Mouse (Mus musculus) MEL (cell line): ENCODE data around the gene Lyz1.

Source experiments
- CHD2 ChIP-seq: IDR thresholded peaks from 2 replicates; pipeline ENCODE4 v1.6.1; 2011; ENCODE audit warnings: low read length, improper control_type of control experiment
- CTCF ChIP-seq, 3 experiments: IDR thresholded peaks in 2 of 3; conservative IDR thresholded peaks in 1 of 3; 2 replicates each; pipeline ENCODE4 v1.5.1; 2011 to 2012; ENCODE audit warnings: low read length in 3 of 3, low read depth in 2 of 3, mild to moderate bottlenecking in 2 of 3, improper control_type of control experiment in 1 of 3, inconsistent platforms in 1 of 3, mixed read lengths in 1 of 3, moderate library complexity in 1 of 3; ENCODE audit not compliant: control insufficient read depth in 1 of 3, insufficient read depth in 1 of 3, poor library complexity in 1 of 3, severe bottlenecking in 1 of 3
- MAFK ChIP-seq: IDR thresholded peaks from 2 replicates; pipeline ENCODE4 v1.6.1; 2011; ENCODE audit warnings: low read depth, mild to moderate bottlenecking, low read length, improper control_type of control experiment, borderline replicate concordance
- MAZ ChIP-seq: IDR thresholded peaks from 2 replicates; pipeline ENCODE4 v1.6.1; 2012; ENCODE audit warnings: low read depth, mild to moderate bottlenecking, inconsistent platforms, low read length, improper control_type of control experiment
- MEF2A ChIP-seq: IDR thresholded peaks from 2 replicates; pipeline ENCODE4 v1.6.1; 2014; ENCODE audit warnings: low read depth, mild to moderate bottlenecking, inconsistent platforms, low read length, improper control_type of control experiment; ENCODE audit not compliant: poor library complexity, insufficient replicate concordance, severe bottlenecking; ENCODE audit errors: extremely low read depth
- NRF1 ChIP-seq: IDR thresholded peaks from 2 replicates; pipeline ENCODE4 v1.6.1; 2014; ENCODE audit warnings: low read depth, mild to moderate bottlenecking, inconsistent platforms, low read length, improper control_type of control experiment, moderate library complexity; ENCODE audit not compliant: poor library complexity, insufficient read depth, severe bottlenecking
- POLR2A ChIP-seq, 2 experiments: IDR thresholded peaks; 2 replicates each; pipeline ENCODE4 v1.6.1; 2011 to 2012; ENCODE audit warnings: low read length in 2 of 2, mild to moderate bottlenecking in 2 of 2, control low read depth in 1 of 2, improper control_type of control experiment in 1 of 2, low read depth in 1 of 2, moderate library complexity in 1 of 2; ENCODE audit not compliant: control insufficient read depth in 1 of 2, insufficient read depth in 1 of 2, poor library complexity in 1 of 2
- POLR2AphosphoS2 ChIP-seq: IDR thresholded peaks from 2 replicates; pipeline ENCODE4 v1.6.1; 2011; ENCODE audit warnings: low read length, improper control_type of control experiment
- SIN3A ChIP-seq: IDR thresholded peaks from 2 replicates; pipeline ENCODE4 v1.6.1; 2012; ENCODE audit warnings: low read length, improper control_type of control experiment, inconsistent platforms
- TCF12 ChIP-seq: IDR thresholded peaks from 2 replicates; pipeline ENCODE4 v1.6.1; 2014; ENCODE audit warnings: low read depth, mild to moderate bottlenecking, inconsistent platforms, low read length, improper control_type of control experiment, moderate library complexity
- UBTF ChIP-seq: IDR thresholded peaks from 2 replicates; pipeline ENCODE4 v1.6.1; 2012; ENCODE audit warnings: low read depth, mild to moderate bottlenecking, inconsistent platforms, low read length, improper control_type of control experiment, moderate library complexity, borderline replicate concordance; ENCODE audit not compliant: insufficient read depth
- ZKSCAN1 ChIP-seq: IDR thresholded peaks from 2 replicates; pipeline ENCODE4 v1.6.1; 2012; ENCODE audit warnings: low read depth, mild to moderate bottlenecking, inconsistent platforms, low read length, improper control_type of control experiment, moderate library complexity

DNA sequence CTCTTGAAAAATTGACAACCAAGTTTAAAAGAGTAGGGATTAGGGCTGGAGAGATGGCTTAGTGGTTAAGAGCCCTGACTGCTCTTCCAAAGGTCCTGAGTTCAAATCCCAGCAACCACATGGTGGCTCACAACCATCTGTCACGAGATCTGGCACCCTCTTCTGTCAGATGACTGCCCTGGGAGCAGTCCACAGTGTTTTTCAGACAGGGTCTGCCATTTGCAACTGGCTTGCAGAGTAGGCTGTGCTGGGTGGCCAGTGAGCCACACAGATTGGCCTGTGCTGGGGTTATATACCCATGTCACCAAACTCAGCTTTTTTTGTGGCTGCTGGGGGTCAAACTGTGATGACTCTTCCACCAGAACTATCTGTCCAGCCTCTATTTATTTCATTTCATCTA, 12.7 kb downstream of the Lyz1 start:
- no peak for TF ChIP-seq CTCF (IDR thresholded peaks at IDR 0.05 in 2 of 3, conservative IDR thresholded peaks at IDR 0.05 in 1 of 3; ENCODE audit: control insufficient read depth in 1 of 3, insufficient read depth in 1 of 3, low read depth in 2 of 3, low read length in 3 of 3, poor library complexity in 1 of 3, severe bottlenecking in 1 of 3)
- no peak for TF ChIP-seq MAZ
- TF ChIP-seq SIN3A: no peak
- no peak for TF ChIP-seq UBTF
- no peak for TF ChIP-seq MEF2A
- TF ChIP-seq NRF1: no peak
- TF ChIP-seq TCF12: no peak
- no peak for TF ChIP-seq POLR2AphosphoS2
- TF ChIP-seq MAFK: no peak
- TF ChIP-seq POLR2A (IDR thresholded peaks at IDR 0.05; ENCODE audit: control insufficient read depth in 1 of 2, insufficient read depth in 1 of 2, low read depth in 1 of 2, low read length in 2 of 2, poor library complexity in 1 of 2): no peak
- TF ChIP-seq ZKSCAN1: no peak
- no peak for TF ChIP-seq CHD2
